Mouse (Mus musculus): ENCODE measurements around the gene Fance.
"Not testable (repeated sequence)": the region's sequence is repeated elsewhere in the genome, so short reads cannot be mapped to it uniquely, and the experiment has no call there.

Gene Fance

DNA sequence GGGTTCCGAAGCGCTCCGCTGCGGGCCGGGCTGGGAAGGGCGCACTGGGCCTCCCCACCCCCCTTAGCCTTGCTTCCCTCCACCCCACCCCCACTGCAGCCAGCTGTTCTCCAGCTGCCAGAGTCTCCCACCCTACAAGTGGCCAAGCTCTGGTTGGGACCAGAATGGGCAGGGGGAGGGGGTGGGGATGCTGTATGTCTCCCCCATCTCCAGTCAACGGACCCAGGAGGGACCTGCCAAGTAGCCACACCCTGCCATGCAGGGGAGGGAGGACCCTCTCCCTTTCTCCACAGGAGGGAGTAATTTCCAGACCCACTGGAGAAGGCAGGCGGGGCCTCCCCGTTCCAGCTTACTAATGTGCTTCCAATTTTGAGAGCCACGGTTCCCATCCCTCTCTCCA is 32.6 kb downstream of the Fance start:
- in situ Hi-C loops (cut with MboI, MseI), result no loop called here

DNA sequence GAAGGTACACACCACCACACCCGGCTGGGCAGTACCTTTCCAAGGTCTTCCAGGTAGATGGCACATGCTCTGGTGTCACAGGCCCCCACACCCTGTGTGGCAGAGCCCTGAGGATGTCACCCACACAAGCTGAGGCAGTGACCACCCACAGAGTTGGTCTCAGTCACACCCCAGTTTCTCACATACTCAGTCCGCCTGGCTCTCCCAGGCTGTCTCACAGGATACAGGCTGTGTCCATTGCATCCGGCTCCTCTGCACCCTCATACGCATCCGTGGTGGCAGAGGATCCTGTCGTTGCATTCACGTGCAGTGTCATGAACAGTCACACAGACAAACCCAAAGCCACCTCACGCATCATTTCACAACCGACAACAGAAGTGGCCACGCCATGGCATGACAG is 34.0 kb downstream of the Fance start:
- in situ Hi-C loops (cut with MboI, MseI), result no loop called here

DNA sequence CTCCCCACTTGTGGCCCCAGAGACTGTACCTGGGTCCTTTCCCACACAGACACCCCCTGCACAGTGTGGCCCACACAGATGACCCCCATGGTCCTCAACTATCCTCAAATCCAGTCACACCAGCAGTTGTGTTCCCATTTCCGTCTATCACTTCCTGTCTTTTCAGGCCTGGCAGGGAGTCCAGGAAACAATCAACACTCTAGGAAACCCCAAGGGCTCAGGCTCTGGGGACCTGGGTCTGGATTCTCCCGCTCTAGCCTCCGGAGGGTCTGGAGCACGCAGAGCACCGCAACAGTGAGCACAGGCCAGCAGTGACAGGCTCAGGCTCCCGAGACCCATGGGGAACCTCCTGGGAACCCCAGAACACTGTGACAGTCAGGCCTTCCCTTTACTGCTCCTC is 34.9 kb downstream of the Fance start:
- in situ Hi-C loops (cut with MboI, MseI), result no loop called here

DNA sequence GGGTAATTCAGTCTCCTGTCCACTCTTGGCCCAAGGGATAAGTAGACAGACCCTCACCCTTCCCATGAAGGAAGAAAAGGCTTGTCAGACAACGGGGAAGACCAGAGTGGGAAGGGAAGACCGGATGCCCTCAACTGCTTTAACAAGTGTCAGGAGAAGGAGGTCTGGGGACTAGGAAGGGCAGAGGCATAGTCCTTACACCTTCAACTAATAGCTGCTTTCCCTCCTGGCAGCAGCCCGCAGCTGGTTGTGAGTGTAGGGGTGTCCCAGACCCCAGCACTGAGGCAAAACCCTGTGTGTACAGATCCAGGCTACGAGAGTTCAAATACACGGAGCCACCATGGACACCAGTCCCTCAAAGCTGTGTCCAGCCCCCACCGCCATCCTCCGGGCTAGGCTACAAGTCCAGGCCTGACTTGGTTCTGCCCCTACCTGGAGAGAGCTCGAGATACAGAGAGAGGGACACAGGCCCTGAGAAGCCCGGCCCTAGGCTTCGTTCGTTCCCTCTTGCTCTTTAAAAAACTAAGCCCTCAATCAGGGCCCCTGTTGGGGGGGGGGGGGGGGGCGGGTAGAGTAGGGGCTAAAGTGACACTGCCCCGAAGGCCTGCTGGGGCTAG is 36.1 kb downstream of the Fance start:
- in situ Hi-C loops (cut with MboI, MseI), result no loop called here

DNA sequence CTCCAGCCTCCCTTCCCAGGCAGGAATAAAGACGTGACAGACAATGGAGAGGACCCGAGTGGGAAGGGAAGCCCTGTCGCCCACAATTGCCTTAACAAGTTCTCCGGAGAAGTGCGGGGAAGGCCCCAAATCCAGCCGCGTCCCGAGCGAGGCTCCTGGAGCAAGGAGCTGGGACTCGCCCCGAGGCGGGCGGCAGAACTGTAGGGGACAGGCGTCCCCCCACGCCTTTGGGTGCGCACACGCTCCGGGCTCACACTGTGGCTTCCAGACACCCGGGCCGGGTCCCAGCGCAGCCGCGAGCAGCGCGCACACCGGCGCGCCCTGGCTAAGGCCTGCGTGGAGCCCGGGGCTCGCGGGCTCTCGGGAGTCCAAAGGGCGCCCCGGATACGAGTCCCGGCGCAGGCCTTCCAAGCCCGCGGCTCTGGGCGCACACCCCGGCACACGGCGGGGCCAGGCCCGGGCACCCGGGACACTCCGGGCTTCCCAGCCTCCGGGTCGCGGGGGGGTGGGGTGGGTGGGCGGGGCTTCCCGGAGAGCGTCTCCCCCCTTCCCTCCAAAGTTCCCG is 36.7 kb downstream of the Fance start:
- in situ Hi-C loops (cut with MboI, MseI), result no loop called here

DNA sequence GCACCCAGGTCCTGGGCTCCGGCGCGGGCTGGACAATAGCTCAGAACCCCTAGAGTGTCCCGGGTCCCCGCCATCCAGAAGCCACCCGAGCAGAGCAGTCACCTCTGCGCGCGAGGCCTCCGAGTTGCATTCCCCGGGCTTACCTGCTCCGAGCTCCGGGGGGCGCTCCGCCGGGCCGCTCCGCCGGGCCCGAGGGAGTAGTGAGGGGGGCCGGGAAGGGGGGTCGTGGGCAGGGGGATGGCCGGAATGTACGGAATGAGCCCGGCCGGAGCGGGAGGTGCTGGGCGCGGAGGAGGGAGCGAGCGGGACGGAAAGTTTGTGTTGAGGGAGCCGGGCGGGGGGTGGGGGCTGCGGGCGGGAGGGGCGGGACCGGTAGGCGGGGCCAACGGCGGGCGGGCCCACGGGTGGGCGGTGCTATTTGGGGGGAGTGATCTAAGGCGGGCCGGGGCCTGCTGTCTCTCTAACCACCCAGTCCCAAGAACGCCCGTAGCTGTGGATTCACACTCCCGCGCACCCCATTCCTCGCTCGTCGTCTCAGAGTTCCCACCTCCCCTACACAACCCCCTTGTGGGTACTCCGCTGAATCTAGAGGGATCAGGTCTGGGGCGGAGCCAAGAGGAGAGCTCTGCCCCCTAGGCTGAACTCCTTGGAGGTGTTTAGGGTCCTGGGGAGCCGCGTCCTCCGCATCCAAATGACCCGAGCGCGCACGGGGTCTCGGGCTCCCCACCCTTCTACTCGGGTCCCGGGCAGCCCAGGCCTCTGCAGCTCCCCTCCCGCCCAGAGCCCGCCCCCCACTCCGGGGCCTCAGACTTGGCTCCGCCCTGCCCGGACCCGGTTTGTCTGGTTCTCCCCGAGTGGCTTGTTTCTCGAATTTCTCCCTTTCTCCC is 37.4 kb downstream of the Fance start, which contains the start of gene Tead3:
Gene Tead3, minus strand, starts transcription at position 352 of the 887 bp plus-strand sequence.
- in situ Hi-C loops (cut with MboI, MseI), result no loop called here

DNA sequence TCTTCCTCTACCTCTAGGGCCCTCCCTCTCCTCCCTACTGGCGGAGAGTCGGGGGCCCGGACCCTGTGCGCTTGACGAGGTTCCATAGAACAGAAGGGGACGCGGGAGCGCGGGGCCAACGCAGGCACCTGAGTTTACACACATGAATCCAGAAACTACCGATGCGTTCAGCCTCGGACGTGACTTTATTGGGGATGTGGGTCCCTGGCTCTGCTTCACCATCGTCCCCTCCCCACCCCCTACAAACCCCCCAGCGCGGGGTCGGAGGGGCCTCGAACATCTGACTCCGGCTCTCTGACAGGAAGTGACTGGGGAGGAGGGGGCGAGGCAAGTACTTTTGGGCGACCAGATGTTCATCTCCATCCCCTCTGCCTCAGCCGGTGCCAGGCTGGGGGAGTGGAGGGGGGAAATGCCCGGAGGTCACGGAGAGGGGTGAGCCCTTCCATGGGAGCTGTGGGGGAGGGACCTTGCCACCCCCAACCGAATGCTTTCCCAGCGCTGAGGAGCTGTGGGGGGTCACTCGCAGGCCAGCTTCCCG is 38.1 kb downstream of the Fance start:
- in situ Hi-C loops (cut with MboI, MseI), result no loop called here

DNA sequence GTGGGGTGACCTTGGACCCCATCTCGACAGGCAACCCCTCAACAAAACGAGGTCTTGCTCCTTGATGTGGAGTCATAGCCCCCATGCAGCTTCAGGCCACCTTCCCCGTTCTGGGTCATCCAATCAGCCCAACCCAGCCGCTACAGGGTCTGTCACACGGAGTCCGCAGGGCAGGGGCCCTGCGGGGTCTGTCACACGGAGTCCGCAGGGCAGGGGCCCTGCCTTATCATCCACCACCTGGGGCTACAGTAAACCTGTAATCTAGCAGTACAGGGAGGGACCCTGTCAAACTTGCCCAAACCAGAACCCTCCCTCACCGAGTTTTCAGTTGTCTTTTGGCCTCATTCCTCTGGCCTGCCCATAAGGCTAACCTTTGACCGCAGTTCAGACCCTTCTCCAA is 38.7 kb downstream of the Fance start:
- in situ Hi-C loops (cut with MboI, MseI), result no loop called here

DNA sequence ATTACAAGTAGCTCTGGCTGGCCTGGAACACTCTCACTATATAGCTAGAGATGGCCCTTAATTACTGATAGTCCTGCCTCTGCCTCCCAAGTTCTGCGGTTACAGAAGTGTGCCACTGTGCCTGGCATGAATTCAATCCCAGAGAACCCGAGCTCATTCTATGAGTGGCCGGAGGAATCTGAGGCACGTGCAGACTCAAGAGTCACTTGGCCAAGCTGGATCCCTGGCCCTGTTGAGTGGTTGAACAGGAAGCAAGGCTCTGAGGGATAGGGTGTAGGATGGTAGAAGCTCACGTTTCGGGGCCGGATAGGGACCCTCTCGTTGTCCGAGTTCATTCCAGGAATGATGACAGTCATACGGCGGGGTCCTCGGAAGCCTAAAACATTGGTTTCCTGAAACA is 42.6 kb downstream of the Fance start:
- in situ Hi-C loops (cut with MboI, MseI), result no loop called here

DNA sequence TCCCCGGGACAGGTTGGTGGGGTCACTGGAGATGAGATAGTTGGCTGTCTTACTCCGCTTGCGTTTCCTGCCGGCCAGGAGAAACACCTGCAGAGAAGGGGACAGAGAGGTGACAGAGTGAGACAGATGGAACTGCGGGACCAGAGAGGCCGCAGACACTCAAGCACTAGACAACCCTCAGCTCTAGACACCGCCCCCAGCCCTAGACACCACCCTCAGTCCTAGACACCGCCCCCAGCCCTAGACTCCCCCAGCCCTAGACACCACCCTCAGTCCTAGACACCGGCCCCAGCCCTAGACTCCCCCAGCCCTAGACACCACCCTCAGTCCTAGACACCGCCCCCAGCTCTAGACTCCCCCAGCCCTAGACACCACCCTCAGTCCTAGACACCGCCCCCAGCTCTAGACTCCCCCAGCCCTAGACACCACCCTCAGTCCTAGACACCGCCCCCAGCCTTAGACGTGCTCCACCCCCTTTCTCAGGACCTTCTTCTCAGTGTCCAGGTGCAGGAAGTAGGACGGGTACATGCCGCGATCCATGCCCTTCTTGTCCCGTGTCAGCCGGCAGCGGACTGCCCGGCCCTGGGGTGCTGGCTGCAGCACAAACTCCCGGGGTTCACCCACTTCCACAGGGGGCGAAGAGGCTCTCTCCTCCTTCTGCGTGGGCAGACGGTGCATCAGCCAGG is 45.4 kb downstream of the Fance start:
- in situ Hi-C loops (cut with MboI, MseI), result not testable (repeated sequence)

DNA sequence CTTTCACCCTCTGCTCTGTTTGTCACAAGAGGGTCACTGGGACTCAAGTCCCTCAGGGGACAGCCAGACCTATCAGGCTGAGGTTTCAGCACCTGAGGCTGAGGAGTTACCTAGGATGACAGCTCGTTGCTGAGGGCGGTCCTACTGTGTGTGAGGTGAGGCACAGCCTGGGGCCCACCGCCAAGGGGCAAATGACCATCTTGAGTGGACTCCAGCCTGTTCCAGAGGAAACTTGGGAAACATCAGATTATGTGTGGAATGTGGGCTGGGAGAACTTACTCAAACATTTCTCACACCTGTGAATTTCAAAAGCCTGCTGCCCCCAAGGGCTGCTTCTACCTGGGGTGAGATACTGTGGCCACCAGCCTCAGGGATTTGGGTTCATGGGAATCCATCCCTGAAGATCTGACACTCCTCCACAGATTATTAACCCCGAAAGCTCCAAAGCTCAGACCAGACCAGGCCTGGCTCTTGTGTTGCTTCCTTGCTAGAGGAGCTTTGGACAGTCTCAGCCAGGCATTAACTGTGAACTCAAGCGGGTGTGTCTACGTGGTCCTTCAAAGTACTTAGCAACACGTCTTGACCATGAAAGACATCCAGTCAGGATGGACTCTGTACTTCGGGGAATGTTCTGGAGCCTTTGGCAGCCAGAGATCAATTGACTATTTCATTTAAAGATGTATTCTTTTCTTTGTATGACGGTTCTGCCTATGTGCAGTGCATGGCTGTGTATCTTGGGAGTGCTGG is 47.4 kb downstream of the Fance start:
- in situ Hi-C loops (cut with MboI, MseI), result no loop called here

DNA sequence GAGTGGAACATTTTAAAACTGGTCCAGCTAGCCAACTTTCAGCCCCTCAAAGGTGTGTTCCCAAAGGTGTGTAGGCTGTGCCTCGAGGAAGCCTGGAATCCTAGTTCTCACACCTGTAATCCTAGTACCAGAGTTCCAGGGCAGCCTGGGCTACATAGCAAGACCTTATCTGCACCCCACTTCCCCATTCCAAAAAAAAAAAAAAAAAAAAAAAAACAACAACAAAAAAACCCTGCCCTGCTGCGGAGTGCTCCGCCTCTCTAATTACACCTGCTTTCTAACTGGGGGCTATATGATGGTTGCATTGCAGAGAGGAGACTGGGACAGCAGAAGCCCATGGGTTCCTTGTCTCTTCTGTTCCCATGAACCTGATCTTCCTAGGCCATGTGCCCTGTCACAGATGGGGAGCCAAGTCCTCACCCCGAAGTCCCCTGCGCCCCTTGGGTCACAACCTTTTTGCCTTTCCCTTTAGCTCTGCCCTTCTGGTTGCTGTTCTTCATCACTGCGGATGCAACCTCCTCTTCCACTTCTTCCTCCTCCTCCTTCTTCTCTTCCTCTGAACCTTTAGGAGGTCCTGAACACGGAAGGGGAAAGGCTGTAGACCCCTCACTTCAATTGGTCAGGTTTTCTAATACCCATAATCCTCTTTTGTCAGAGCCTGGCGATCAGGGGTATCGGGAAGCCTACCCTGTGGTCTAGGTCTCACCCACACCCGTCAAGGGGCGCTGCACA is 48.8 kb downstream of the Fance start:
- in situ Hi-C loops (cut with MboI, MseI), result no loop called here

DNA sequence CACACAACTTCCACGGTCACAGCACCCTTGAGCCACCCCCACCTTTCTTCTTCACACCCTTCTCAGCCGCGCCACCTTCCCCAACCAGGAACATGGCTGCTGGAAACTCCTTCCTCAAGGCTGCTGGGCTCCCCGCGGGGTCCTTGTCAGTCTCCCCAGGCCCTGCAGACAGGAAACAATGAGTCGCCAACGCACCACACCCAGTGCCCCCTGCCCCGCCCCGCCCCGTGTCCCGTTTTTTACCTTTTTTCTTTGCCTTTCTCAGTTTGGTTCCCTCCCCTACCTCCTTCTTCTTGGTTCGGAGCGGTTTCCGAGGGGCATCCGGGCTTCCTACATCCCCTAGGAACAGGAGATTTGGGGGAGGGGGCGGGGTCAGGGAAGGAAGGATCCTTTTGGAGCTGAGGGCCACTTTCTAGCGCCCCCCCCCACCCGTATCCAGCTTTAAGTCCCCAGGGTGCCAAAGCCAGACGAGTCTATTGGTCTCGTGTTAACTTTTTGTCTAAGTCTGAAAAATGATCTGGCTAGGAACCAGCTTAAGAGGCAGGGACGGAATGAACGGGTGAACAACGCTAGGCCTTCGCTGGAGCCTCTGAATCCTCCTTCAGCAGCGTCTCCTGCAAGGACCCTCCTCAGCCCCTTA is 49.5 kb downstream of the Fance start:
- in situ Hi-C loops (cut with MboI, MseI), result no loop called here

DNA sequence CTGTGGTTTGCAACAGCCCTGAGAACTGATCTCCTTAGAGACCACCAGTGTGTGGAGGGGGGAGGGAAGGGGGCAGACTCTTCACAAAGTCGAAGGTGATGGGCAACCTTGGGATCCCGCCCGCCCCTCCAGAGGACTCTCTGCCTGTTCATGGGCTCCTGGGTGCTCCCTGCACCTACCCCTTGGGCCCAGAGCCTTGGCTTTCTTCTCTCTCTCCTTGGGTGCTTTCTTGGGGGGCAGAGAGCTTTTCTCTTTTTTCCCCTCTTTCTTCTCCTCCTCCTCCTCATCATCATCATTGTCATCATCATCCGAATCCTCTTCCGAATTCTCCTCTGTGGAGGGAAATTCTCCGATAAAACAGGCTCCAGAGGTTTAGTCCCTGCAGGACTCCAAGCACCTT is 50.2 kb downstream of the Fance start:
- in situ Hi-C loops (cut with MboI, MseI), result no loop called here

DNA sequence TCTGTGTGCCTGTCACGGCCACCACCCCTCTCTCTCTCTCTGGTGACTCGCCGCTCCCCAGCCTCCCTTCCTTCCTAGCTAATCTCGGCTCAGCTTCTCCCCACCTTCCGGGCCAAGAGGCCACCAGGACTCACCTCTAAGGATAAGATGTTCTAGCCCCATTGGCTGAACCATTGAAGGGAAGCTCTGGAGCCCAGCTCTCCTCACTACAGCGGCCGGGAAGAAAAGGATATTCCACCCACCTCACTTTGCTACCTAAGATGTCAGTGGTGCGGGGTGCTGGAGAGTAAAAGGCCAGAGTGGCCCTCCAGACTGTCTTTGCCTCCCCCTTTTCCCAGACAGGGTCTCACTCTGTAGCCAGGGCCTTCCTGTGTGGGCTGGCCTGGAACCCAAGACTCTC is 51.8 kb downstream of the Fance start, which contains the start of gene Tulp1:
Gene Tulp1, minus strand, starts transcription at position 101 of the 400 bp plus-strand sequence.
- in situ Hi-C loops (cut with MboI, MseI), result no loop called here

DNA sequence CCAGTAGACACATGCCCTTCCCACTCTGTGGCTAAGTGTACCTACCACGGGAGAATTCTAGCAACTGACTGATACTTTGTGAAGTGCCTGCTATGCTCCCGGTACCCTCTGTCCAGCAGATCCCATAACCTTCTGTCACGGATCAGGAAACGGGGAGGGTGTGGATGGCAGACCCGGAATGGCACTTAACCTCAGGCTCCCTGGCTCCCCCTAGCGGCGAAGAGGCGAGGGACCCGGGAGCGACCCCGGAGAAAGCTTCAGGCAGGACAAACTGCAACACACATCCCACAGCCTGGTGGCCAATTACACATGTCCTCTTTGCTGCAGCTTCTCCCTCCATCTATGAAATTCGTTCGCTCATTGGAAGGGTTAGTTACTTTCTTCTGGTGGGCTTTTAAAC is 55.1 kb downstream of the Fance start:
- in situ Hi-C loops (cut with MboI, MseI), result no loop called here

DNA sequence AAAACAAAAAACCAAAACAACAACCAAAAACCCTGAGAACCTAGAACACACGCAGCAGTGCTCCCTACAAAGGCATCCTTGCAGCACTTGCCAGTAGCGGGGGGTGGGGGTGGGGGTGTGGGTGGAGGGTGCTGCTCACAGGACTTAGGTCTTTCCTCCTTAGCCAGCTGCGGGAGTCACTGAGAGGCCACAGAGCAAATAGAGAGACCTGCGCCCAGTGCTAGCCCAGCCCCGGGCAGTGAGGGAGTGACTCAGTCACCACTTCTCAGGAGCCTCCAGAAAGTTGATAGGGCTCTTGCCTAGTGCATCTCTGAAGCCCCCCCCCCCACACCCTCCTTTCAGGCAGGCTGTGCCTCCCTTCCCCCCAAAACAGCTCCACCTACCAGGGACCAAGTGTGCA is 55.7 kb downstream of the Fance start:
- in situ Hi-C loops (cut with MboI, MseI), result no loop called here

DNA sequence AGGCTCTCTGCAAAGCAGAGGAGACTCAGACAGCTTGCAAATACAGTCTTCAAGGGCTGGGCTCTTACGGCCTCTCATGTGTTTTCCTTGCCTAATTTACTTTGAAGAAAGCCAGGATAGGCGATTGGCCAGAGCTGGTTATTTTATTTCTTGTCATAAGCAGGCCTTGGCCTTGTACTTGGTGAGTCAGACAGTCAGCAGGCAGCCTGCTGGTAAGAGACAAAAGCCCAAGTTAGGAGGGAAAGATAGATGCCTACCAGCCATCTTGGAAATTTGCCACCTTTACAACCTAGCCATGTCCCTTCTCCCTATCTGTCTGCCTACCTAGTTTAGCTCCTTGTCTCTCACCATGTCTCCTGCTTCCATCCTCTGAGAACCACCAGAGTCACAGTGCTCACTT is 58.0 kb downstream of the Fance start:
- in situ Hi-C loops (cut with MboI, MseI), result no loop called here

DNA sequence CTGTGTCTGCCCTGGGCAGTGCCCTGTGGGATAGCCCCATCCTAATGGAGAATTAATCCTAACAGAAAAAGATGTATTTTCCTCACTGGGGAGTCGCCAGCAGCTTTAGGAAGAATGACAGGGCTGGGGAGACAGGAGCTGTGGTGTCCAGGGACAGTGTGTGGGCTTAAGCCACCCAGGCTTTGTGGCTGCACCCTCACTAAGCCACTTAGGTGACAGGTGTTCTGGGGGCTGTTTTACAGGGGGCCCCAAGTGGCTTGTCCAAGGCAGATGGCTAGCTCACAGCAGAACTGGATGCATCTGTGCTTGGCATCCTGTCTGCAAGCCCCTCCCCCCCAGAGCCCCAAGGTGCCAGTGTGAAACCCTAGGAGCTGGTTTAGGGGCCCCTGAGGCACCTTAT is 58.6 kb downstream of the Fance start:
- in situ Hi-C loops (cut with MboI, MseI), result no loop called here

DNA sequence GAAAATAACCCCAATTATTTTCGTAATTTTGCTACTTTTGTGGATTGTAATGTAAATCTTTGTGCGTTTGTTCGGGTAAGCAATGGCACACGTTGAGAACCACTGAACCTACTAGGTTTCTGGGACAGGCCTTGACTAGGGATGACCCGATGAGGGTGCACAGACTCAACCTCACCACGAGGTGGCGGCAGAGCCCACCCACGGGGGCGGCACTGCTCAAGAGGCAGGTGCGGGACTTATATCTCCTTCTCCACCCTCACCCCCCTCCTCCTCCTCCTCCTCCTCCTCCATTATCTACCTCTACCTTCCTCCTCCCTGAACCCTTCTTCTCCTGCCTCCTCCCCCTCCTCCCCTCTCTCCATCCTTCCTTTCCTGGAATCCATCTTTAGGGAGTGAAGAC is 60.5 kb downstream of the Fance start:
- in situ Hi-C loops (cut with MboI, MseI), result no loop called here
